Mouse (Mus musculus): ENCODE results near the gene Zfp759.
"Not testable (repeated sequence)": the region's sequence is repeated elsewhere in the genome, so short reads cannot be mapped to it uniquely, and the experiment has no call there.

Gene Zfp759

DNA sequence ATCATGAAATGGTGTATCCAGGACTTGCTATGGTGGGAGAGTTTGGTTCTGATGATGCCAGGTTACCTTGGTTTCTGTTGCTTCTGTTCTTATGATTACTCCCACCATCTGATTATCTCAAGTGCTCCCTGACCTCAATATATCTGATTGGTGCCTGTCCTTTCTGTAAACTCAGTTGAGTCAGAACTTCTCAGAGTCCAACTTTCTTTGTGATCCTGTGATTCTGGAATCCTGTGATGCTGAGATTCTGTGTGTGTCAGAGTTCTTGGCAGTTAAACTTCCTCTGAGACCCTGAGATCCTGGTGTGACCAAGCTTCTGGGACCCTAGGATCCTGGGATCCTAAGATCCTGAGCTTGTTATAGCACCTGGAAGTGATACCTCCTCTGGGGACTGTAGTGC is at the start of gene Zfp759:
Zfp759 (plus strand) TSS at position 301 of the 400 bp plus-strand sequence.
- in situ Hi-C loops (cut with MseI, MboI) = not testable (repeated sequence)

DNA sequence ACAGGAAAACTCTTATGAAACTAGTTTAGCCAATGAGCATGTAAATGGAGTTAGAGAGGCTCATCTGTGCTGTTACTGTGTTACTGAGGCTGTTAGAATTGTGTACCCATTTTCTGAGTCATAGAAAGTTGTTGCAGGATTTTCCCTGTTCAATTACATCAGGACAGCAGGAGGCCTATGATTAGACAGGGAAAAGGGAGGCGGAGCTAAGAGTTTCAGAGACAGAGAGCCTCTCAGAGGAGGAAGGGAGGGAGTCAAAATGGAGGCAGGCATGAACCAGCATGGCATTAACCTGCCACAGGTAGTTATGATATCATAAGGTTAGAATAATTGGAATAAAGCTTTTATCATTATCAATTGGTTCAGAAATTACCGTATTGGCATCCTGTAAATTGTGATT is 48.7 kb upstream of the Zfp759 start:
- in situ Hi-C loops (cut with MseI, MboI) = no loop called here

DNA sequence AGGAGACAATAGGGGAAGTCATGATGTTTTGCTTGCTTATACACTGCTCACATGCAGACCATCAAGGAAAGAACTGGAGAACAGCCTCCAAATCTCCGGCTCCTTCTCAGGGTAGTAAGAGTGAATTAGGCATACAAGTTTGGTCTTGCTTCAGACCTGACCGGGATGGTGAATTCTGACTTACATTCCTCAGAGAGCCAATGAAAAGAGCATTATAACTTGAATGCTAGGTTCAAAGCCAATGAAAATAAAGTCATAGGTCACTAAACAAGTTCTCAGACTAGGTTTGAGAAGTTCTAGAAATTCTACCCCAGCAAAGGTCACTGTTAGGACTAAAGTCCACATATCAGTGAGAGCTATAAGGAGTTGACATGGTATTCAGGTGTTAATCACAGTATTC is 44.2 kb upstream of the Zfp759 start:
- in situ Hi-C loops (cut with MseI, MboI) = no loop called here

DNA sequence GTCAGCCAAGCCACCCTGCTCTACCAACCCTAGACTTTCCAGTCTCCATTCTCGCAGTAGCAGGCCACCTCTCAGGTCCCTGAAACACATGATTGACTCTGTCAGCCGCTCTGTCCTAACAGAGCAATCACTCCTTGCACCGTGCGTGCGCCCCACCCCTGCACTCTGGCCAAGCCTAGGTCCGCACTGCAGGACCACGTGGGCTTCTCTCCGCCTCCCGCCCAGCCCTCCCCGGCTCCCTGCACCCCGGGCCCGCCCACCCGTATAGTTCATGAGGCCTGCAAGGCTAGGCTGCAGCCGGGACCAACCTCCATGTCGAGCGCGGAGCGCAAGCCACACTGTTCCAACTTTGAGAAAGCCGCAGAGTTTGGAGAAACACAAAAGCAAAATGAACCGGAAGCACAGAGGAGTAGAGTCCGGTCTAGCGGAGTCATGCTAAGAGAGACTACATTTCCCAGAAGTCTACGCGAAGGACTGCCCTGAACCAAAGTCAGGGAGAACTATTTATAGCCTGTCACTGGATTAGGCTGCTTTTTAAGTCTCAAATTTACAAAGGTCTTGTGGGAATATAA is 40.2 kb upstream of the Zfp759 start:
- in situ Hi-C loops (cut with MseI, MboI) = no loop called here

DNA sequence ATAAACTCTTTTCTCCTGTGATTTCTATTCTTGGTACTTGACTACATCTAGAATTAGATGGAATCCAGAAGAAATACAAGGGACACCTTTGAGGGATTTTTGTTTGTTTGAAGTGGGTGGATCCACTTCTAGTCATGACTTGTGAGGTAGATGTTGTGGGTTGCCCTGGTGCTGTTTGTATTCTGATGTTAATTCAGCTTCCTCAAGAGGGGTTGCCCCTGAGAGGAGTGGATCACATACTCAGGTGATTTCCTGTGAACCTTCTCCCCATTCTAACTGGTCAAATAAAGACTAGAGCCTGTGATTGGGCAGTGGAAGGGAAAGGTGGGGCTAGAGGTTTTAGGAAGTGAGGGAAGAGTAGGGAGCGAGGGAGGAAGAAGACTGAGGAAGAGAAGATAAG is 39.5 kb upstream of the Zfp759 start:
- in situ Hi-C loops (cut with MseI, MboI) = no loop called here

DNA sequence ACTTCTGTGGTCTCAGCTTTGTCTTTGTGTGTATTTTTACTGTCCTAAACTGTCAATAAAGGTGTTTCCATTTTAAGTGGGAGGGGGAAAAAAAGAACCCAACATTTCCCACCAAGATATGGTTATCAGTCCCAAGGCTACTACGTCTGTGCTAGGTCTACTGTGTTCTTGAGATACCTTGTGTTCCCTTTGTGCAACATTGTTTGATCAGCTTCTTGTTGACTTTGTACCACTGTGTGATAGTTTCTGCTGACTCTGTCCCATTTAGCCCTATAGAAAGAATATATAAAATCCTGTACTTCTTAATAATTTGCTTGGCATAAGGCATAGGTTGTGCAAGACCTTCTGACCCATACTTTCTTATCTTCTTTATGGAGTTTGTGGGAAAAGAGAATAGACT is 31.3 kb upstream of the Zfp759 start:
- in situ Hi-C loops (cut with MseI, MboI) = no loop called here

DNA sequence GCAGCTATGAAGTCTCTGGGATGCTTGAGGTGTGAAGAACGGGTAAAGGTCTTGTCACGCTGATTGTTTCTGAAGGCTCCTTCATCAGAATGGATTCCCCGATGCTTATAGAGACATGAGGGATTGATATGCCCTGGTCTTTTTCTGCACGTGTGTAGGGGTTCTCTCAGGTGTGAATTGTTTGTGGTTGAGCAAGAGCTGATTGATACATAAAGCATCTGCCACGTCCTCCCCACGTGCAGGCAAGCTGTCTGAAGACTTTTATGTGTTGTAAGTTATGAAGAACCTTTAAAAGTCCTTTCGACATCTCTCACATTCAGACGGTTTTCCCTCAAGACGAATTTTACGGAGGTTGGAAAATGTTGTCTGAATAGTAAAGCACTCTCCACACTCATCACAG is 23.6 kb upstream of the Zfp759 start, which contains the start of gene Zfp708:
Zfp708 (minus strand) TSS at position 101 of the 400 bp plus-strand sequence.
- in situ Hi-C loops (cut with MseI, MboI) = no loop called here

DNA sequence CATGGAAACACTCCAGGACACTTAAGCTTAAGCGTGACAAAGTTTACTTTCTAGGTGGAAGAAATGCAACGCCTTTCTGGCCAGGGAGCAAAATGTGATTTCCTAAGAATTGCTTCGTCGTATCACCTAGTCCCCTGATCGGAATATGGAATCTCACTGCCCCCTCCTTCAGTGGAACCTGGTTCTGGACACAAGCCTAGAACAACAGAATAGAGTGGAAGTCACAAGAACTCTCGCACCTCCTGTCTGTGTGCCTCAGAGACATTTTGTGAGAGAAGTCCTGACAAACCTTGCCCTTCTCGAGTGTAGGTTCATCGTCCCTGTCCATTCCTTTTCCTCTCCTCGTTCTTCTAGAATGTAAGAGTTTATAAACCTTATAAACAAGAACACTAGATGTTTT is 13.8 kb upstream of the Zfp759 start:
- in situ Hi-C loops (cut with MseI, MboI) = no loop called here

DNA sequence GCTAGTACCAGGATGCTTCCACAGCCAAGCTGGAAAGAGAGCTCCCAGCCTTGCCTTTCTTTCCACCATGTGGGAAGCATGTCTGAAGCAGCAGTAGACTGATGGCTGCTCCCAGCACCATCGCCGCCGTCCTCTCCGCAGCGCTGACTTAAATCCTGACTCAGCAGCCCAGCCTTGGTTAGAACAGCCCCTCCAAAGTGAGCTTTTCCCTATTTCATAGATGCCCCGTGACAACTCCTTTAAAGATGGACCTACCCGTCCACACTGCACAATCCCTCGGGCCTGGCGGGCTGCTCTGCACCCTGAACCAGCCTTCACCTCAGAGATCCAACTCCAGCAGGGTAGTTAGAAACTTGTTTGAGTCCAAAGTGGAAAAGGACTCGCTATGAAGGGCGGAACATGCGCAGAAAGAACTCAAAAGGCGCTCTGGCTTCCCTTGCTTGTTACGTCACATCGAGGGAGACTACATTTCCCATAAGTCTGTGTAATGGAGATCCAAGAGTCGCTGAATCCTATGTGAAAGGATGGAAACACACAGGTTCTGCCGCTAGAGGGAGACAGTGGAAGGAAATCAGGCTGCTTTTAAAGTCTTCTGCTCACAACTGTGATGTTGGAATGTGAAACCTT is 13.2 kb upstream of the Zfp759 start, which contains the start of gene Gm28557:
Gm28557 (minus strand) TSS at position 411 of the 627 bp plus-strand sequence.
- in situ Hi-C loops (cut with MseI, MboI) = no loop called here

DNA sequence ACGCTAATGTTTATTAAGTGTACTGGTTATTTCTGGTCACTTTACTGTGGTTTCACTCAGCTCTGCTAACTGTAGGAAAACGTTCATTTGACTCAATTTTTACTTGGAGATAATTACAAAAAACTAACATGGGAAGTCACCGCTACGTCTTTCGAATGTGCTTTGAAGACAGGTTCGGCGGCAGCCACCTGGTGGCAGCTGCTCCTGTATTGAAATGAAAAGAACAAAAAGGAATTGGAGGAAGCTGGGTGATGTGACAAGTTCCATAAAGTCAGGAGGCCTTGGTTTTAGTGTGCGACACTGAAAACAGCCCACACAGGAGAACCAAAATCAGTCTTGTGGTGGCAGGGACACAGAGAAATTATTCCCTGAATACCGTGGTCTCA is 12.6 kb upstream of the Zfp759 start:
- in situ Hi-C loops (cut with MseI, MboI) = no loop called here

DNA sequence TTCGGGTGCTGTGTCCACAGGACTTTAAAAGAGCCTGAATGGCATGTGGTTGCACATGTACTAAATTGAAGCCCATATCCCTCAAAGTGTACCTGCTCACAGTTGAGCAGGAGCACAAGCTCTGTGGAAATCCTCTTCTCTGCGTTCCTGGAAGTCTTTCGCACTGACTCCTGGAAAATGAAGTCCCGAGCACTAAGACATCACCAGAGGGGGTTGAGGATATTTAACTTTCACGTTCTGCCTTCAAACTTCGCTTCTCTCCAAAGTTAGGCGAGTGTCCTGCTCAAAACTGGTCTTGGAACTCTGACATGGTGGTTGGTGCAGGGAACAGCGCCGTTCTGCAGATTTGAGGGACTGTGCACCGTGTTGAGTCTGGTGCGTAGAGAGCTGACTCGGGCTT is 9.4 kb upstream of the Zfp759 start:
- in situ Hi-C loops (cut with MseI, MboI) = no loop called here

DNA sequence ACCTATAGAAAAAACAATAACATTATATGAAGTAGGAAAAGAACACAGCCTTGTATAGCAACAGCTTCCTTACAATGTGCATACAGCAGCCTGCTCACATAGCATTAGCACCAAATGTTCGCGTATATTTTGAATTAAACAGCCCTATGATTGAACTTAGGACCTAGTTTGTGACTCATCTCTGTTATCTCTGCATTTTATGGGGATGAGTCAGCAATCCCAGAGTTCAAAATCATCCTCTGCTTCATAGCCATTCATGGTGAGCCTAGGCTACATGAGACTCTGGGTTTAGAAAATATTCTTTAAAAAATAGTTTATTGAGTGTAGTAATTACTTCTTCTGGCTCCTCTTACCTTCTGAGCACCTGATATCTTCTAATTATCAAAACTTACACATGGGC is 8.2 kb upstream of the Zfp759 start:
- in situ Hi-C loops (cut with MseI, MboI) = no loop called here

DNA sequence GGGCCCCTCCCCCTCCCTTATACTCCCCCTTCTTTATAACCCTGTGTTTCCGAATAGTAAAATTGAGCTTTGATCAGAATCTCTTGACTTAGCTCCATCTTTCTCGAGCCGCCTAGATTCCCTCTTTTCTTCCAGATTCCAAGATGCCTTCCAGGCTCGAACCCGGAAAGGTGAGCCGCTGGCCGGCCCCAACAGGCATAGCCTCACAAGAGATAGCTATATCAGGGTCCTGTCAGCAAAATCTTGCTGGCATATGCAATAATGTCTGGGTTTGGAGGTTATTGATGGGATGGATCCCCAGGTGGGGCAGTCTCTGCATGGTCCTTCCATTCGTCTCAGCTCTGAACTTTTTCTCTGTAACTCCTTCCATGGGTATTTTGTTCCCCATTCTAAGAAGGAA is 5.3 kb upstream of the Zfp759 start, which contains the start of gene Rslcan18:
Rslcan18 (minus strand) TSS at position 101 of the 400 bp plus-strand sequence.
- in situ Hi-C loops (cut with MseI, MboI) = not testable (repeated sequence)

DNA sequence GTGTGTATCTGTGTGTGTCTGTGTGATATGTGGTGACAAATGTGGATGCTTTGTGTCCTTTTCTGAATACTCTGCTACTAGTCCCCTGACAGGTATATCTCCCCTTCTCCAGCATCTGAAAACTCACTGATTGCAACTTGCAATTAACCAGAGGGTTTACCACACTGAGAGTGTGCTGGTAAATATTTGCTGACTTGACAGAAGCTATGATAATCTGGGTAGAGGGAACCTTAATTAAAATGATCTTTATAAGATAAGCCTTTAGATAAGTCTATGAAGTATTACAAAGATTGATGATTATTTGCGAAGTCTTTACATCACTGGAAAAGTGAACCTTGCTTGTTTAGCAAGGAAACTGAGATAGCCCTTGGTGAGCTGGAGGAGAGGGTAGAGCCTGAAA is 3.0 kb downstream of the Zfp759 start:
- in situ Hi-C loops (cut with MseI, MboI) = no loop called here

DNA sequence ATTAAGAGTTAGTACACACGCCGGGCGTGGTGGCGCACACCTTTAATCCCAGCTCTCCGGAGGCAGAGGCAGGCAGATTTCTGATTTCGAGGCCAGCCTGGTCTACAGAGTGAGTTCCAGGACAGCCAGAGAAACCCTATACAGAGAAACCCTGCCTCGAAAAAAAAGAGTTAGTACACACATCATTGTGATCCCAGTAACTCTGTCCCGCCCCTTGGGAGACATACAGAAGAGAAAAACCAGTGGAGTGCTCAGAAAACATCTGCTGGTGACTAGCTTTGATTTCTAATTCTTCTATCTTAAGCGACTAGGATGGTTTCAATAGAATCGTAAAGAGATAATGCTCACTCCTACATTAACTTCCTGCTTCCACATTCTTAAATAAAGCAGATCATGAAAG is 6.0 kb downstream of the Zfp759 start:
- in situ Hi-C loops (cut with MseI, MboI) = not testable (repeated sequence)

DNA sequence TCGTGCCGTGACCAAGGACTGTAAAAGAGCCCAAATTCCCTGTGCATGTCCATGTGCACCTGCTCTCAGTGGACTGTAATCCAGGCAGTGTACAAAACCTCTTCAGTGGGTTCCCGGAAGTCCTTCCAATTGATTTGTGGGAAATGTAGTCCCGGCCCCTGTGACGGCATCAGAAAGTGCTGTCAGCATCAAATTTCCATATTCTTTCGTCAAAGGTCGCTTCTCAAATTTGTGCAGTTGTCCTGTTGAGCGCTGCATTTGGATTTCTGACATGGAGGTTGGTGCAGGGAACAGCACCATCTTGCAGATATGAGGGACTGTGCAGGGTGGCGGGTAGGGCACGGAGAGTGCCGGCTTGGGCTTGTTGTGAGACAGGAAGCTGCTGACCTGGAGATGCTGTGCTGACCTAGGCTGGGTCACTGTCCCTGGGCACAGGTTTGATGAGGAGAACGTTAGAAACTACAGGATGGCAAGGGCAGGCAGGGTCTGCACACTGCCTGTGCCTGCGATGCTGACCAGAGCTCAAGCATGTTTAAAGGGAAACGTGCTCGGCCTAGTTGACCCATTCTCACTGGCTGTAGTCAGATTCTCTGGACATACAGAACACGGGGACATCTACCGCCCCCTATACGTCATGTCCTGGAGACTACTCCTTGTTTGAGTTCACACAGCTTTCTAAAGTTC is 6.7 kb downstream of the Zfp759 start:
- in situ Hi-C loops (cut with MseI, MboI) = no loop called here

DNA sequence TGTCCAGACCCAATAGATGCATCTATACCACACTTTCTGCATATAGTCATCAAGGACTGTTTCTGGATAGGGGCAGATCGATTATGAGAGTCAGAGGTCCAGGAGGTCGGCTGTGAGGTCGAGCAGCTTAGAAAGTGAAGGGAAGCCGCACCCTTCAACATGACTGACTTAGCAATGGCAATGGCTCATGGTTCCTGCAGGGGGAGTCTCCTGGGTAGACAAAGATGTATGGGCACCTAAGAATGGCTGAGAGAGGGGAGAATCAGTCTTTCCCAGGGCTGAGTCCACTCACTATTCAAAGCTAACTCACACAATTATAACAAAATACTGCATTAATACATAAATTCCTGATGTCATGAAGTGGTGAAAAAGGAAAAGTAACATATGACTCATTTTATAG is 44.7 kb downstream of the Zfp759 start:
- in situ Hi-C loops (cut with MseI, MboI) = not testable (repeated sequence)

DNA sequence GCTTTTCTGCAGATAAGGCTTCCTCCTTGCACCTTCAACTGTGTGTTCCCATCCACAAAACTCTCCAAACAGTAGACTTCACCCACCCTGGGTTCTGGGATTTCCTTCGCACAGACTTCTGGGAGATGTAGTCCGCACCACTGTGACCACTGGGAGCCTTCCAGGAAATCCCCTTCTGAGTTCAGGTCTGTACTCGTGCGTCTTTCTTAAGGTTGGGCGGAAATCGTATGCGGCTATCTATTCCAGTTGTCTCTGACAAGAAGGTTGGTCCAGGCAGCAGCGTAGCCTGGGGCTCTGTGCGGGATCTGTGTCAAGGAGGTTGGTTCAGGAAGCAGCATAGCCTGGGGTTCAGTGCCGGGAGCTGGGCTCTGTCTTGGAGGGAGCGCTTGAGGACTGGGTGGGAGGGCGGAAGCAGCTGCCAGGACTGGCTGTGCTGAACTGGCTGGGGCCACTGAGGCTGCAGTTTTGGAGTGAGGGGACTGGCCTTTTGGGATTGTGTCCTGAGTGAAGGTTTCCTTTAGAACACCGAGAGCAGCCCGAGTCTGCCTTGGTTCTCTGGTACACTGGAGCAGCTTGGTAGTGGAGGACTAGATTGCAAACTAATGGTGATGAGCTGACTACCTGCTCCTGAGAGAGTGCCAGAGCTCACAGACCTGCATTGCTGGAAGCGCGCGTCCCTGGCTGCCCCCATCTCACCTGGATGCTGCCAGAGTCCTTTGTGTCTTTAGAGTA is 51.7 kb downstream of the Zfp759 start, which contains the start of gene Rsl1:
Rsl1 (plus strand) TSS at position 192 of the 732 bp plus-strand sequence.
- in situ Hi-C loops (cut with MseI, MboI) = not testable (repeated sequence)

DNA sequence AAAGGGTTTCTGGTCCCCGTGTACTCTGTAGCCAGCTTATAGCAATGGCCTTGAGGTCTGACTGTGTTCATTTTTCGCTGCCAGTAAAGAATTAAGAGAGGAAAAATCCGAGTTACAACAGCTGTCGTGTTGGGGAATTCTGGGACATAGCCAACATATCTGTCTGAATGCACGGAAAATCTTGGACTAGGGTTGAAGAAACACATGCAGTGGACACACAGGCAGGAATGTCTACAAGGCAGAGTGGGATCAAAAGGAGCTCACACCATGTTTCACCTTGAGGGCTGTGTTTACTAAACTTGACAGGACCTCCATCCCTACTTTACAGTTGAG is 52.2 kb downstream of the Zfp759 start:
- in situ Hi-C loops (cut with MseI, MboI) = no loop called here

All from mouse trophoblast stem cell (cell line).